Mouse (Mus musculus) intestine, postnatal 0 days (tissue): Measurements from ENCODE around the gene Matn4. TPM values are rescaled to one million over a fixed set of nuclear protein-coding genes. Genes with fewer than 3 reads are reported as not detected.

Experiments
- ATAC-seq: fragments of 200-750 bp; cut with Nextera tagmentation; 2 replicates; pipeline ENCODE4 v1.8.0; 2017; ENCODE audit warnings: mild to moderate bottlenecking, moderate TSS enrichment, moderate library complexity
- H3K27ac ChIP-seq: fragments of 300-500 bp; sonication (generic); 2 replicates; pipeline ENCODE4 v1.5.1; 2014; ENCODE audit warnings: mild to moderate bottlenecking, low read depth, low read length, moderate library complexity
- H3K27me3 ChIP-seq: fragments of 300-500 bp; sonication (generic); replicated peaks from 2 replicates; pipeline ENCODE4 v1.6.1; 2014; ENCODE audit warnings: low read length, mixed read lengths; ENCODE audit not compliant: control insufficient read depth, insufficient read depth
- H3K36me3 ChIP-seq: fragments of 300-500 bp; sonication (generic); 2 replicates; pipeline ENCODE4 v1.6.1; 2014; ENCODE audit warnings: mild to moderate bottlenecking, moderate library complexity; ENCODE audit not compliant: control insufficient read depth, insufficient read depth
- H3K4me1 ChIP-seq: fragments of 300-500 bp; sonication (generic); replicated peaks from 2 replicates; pipeline ENCODE4 v1.6.1; 2014; ENCODE audit warnings: antibody characterized with exemption, low read length, mixed read lengths; ENCODE audit not compliant: control insufficient read depth, insufficient read depth
- H3K4me2 ChIP-seq: fragments of 300-500 bp; sonication (generic); replicated peaks from 2 replicates; pipeline ENCODE4 v1.6.1; 2014; ENCODE audit warnings: low read depth, mild to moderate bottlenecking, moderate library complexity
- H3K4me3 ChIP-seq: fragments of 300-500 bp; sonication (generic); 2 replicates; pipeline ENCODE4 v1.5.1; 2014; ENCODE audit warnings: low read depth, low read length
- H3K9ac ChIP-seq: fragments of 300-500 bp; sonication (generic); 2 replicates; pipeline ENCODE4 v1.6.1; 2014; ENCODE audit warnings: mild to moderate bottlenecking, low read depth, low read length
- H3K9me3 ChIP-seq: fragments of 300-500 bp; sonication (generic); 2 replicates; pipeline ENCODE4 v1.6.1; 2016; ENCODE audit warnings: mixed run types; ENCODE audit not compliant: control insufficient read depth
- CTCF ChIP-seq: sonication (generic); IDR thresholded peaks from 2 replicates; pipeline ENCODE4 v1.5.1; 2016; ENCODE audit warnings: low read depth, mild to moderate bottlenecking, control low read depth, antibody characterized with exemption, moderate library complexity
- WGBS: fragments of 180-500 bp; shearing (Covaris S2); extraction: QIAGEN DNeasy Blood & Tissue Kit; methylation state at CpG from one replicate; pipeline ENCODE4 v1.1.7; 2014; 5-methylcytosine and 5-hydroxymethylcytosine counted together
- polyA plus RNA-seq: library from polyadenylated mRNA; unstranded; fragments of >200 nt; fragmentation: Nextera tagmentation; extraction: Ambion mirVana; gene quantifications from 2 replicates; pipeline ENCODE4 v1.2.1, GENCODE M21; 2015

Gene Matn4
- 1.9 and 2.4 TPM in 2 replicates for polyA plus RNA-seq

- Histone ChIP-seq H3K27me3 (peaks cover 71% of the 10 kb centered on the region), H3K4me2 (peak within 1 kb of the TSS; percentile 66), H3K4me3 (peak within 1 kb of the TSS; percentile 36), H3K9me3 (no peaks in the 10 kb centered on the region), H3K27ac (0 out of 2 replicates have a peak within 1 kb of the TSS, but pooled peaks have one; percentile 28), H3K4me1 (peaks cover 4% of the 10 kb centered on the region; the same call in 1 of the 2 replicates), H3K36me3 (no peaks in the 10 kb centered on the region), H3K9ac (peak within 1 kb of the TSS; percentile 26; the same call in 1 of the 2 replicates)
- 29% methylated on average over 9 of the region's 9 CpGs for WGBS
- no peak for TF ChIP-seq CTCF
- no peak for ATAC-seq
These were observed at the start of gene Matn4 for GRCm38 (mm10) chr2:164405060-164405459. Gene Matn4 (minus strand): TSS chr2:164405160.

GRCm38 (mm10) chr2:164453887-164454500, 49.0 kb upstream of the Matn4 start:
- H3K4me3 ChIP-seq: no peak overlapping the region
- TF ChIP-seq CTCF: no peak
- H3K4me2 ChIP-seq: no peak overlapping the region
- H3K36me3 ChIP-seq: no peaks in the 10 kb centered on the region
- ATAC-seq: no peak
- no peak overlapping the region for H3K27ac ChIP-seq
- no peaks in the 10 kb centered on the region for H3K9me3 ChIP-seq
- WGBS: 62% methylated on average over 7 of the region's 7 CpGs
- peaks cover 16% of the 10 kb centered on the region for H3K4me1 ChIP-seq
- no peak overlapping the region for H3K9ac ChIP-seq
- no peaks in the 10 kb centered on the region for H3K27me3 ChIP-seq

- Histone ChIP-seq H3K27ac (no peak overlapping the region), H3K9ac (no peak overlapping the region), H3K4me2 (no peak overlapping the region), H3K4me1 (peaks cover 16% of the 10 kb centered on the region), H3K9me3 (no peaks in the 10 kb centered on the region), H3K36me3 (no peaks in the 10 kb centered on the region), H3K27me3 (no peaks in the 10 kb centered on the region), H3K4me3 (no peak overlapping the region)
- ATAC-seq: no peak
- 69% methylated on average over 14 of the region's 14 CpGs for WGBS
- no peak for TF ChIP-seq CTCF
These were observed 48.2 kb upstream of the Matn4 start for GRCm38 (mm10) chr2:164453047-164453757.

- no peaks in the 10 kb centered on the region for H3K27me3 ChIP-seq
- TF ChIP-seq CTCF: 0 out of 2 replicates have a peak, but pooled peaks have one; percentile 20
- no peak overlapping the region for H3K9ac ChIP-seq
- H3K27ac ChIP-seq: no peak overlapping the region
- peaks cover 16% of the 10 kb centered on the region for H3K4me1 ChIP-seq
- no peaks in the 10 kb centered on the region for H3K9me3 ChIP-seq
- no peak for ATAC-seq
- 55% methylated on average over 12 of the region's 13 CpGs for WGBS
- no peak overlapping the region for H3K4me2 ChIP-seq
- H3K4me3 ChIP-seq: no peak overlapping the region
- no peaks in the 10 kb centered on the region for H3K36me3 ChIP-seq
These were observed 47.2 kb upstream of the Matn4 start for GRCm38 (mm10) chr2:164452000-164452676.

GRCm38 (mm10) chr2:164449341-164450042, 44.5 kb upstream of the Matn4 start:
- H3K9ac ChIP-seq: no peak overlapping the region
- no peak overlapping the region for H3K27ac ChIP-seq
- TF ChIP-seq CTCF: no peak
- no peaks in the 10 kb centered on the region for H3K36me3 ChIP-seq
- WGBS: 60% methylated on average over 14 of the region's 14 CpGs
- no peaks in the 10 kb centered on the region for H3K27me3 ChIP-seq
- ATAC-seq: no peak
- H3K4me3 ChIP-seq: no peak overlapping the region
- no peak overlapping the region for H3K4me2 ChIP-seq
- no peaks in the 10 kb centered on the region for H3K9me3 ChIP-seq
- H3K4me1 ChIP-seq: peaks cover 4% of the 10 kb centered on the region
